Mouse (Mus musculus): ENCODE data around the gene Dok3. TPM values are rescaled to one million over a fixed set of nuclear protein-coding genes. Genes with fewer than 3 reads are reported as not detected.

The Dok3 gene
- total RNA-seq, 2 experiments from 2014 or later, result 12.2 to 13.7 TPM

DNA sequence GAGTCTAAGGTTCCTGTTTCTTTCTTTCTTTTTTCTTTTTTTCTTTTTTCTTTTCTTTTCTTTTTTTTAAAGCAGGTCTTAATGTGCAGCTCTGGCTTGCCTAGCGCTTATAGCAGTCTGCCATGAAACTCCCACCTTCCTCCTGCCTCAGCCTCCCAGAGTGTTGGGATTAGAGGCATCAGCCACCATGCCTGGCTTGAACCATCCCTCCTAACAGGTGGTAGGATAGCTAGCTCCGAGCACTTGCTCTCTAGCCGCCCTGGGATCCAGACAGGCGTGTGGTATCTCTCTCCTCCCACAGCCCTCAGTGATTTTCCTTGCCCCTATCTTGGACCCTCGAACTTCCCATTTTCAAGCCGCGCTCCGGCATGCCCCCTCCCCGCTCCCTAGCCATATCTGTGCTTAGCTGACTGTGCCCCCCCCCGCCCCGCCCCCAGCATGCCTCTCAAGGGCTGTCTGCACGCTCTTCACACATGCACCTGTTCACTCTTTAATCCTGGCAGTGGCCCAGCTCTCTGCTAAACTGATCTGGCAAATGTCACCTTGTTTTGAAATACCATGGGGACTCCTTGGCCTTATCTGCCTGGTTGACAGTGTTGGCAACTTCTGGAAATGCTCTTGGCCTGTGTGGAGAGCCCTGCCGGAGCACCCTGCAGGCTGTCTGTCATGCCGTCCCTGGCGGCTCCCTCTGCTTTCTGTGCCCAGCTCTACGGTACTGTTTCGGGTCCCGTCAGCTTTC, 34.0 kb downstream of the Dok3 start:
- DNase-seq (ENCODE audit: low spot score in 2 of 2), result peak in 1 of 2 experiments; percentile 42
- no peak for TF ChIP-seq CTCF (conservative IDR thresholded peaks at IDR 0.05)
- H3K4me3 ChIP-seq, result no peak overlapping the region
- H3K27ac ChIP-seq, result peak overlapping the region; percentile 86

DNA sequence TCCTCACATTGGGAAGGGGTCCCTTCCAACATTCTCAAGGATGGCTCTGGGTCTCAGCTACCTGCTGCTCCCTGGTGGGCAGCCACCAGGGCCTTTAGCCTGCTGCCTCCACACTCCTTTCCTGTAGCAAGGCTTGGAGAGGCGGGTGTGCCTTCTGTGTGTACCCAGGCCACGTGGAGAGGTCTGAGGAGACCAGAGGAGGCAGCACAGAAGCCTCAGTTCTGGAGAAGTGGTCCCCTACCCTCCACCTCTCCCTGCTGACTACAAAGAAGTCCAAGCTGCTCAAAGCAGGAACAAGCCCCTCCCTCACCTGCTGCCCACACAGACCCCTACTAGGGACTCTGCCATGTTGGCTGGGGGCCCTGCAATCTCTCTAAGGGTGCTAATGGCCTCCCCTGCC, 34.8 kb downstream of the Dok3 start:
- no peak overlapping the region for H3K4me3 ChIP-seq
- H3K27ac ChIP-seq, result peak overlapping the region; percentile 86
- DNase-seq (ENCODE audit: low spot score in 2 of 2), result no peak
- no peak for TF ChIP-seq CTCF (conservative IDR thresholded peaks at IDR 0.05)

DNA sequence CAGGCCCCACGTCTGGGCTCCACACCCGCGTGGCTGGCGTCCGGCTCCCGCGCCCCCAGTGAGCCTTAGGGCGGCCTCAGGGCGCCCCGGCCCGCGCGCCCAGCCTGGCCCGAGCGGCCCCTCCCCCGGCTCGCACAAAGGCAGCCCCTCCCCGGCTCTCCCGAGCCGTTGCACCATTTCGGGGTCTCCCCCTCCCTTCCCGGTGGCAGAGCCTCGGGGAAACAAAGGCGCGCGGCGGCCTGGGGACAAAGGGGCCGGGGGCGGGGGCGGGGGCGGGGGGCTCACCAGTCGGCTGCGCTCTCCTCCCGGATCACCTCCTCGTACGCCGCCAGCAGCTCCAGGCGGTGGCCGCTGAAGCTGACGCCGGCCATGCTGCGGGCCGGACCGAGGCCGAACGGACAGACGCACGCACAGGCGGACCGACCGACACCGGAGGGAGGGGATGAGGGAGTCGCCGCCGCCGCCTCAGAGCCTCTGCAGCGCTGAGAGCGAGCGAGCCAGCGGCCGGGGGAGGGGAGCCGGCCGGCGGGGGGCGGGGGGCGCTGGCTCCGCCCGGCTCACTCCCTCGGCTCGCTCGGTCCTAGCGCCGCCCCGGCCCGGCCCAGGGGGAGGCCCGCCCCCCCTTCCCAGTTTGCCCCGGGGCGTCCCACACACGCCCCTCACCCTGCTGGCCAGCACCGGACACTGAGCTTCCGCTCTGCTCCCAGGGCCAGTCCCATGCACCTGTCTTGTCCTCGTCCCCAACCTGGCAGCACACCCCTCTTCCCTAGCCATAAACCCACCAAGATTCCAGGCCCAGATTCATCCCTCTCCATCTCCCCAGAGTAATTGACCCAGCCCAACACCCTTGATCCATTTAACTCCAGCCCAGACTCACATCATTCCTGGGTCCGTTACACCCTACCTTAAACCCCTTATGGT, 41.3 kb downstream of the Dok3 start, which contains the start of gene Dbn1:
TSS of gene Dbn1 (minus strand) at position 534 of the 921 bp plus-strand sequence.
- peak in 1 of 2 experiments; percentile 67 for DNase-seq (ENCODE audit: low spot score in 2 of 2)
- 0 out of 2 replicates have a peak, but pooled peaks have one; percentile 8 for TF ChIP-seq CTCF (conservative IDR thresholded peaks at IDR 0.05)
- Histone ChIP-seq H3K27ac (peak within 1 kb of the TSS; percentile 97), H3K4me3 (peak within 1 kb of the TSS; percentile 77)

DNA sequence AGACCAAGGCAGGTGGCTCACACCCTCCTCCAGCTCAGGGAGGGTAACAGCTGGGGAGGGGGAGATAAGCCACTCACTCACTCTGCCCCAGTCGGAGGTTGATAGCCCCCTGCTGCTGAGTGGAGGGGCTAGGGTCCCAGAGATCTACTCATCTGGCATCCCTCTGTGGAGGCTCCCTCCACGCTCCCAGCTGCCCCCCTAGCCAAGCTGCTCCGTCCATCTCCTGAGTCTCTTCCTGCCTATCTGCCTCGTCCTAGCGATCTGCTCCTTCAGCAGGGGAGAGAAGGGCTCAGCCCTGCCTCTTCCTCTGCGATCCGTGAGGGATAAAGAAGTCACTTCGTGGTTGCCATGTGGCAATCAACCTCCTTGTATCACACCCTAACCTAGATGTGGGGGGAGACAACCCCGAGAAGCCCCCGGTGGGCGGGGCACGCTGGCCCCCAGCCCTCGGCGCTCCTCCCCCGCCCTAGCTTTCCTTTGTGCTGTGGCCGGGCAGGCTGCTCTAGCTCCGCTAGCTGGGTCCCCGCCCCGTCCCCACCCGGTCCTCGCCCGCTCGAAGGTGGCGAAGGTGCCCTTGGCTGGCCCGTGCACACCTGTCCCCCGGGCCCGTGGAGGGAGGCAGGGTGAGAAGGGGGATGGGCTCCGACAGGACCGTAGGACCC, 42.0 kb downstream of the Dok3 start:
- no peak for DNase-seq (ENCODE audit: low spot score in 2 of 2)
- no peak for TF ChIP-seq CTCF (conservative IDR thresholded peaks at IDR 0.05)
- Histone ChIP-seq H3K4me3 (peak overlapping the region; percentile 77), H3K27ac (peak overlapping the region; percentile 97)

DNA sequence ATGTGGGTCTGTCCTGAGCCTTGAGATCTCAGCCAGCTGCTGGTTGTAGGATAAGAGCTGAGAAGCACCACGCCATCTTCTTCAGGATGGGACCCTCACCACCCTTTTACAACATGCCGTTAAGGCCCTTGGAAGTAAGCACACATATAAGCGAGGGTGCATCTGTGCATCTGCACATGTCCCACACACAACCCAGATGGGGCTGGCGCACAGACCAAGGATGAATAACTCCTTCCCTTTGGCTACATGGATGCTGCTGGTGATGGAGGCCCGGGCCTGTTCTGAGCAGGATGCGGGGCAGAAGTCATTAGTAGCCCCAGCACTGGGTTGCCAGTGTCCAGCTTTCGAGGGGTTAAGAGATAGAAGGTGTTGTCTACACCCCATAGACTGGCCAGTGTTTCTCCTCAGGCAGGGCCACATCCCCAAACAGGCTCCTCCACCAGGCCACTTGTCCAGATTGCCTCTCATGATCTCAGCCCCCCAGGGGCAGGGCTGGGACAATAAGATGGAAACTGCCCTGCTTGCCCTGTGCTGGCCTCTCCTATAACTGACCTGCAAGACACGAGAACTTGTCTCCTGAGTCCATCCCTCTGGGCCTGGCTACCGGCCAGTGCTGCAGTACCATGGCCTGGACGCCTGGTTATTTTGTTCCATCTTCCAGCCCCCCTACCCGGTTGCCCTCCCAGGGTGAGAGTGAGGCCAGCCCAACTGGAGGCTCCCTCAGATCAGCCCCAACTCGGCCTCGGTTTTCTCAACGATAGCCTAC, 42.9 kb downstream of the Dok3 start:
- no peak; the same call in none of the 2 replicates for TF ChIP-seq CTCF (conservative IDR thresholded peaks at IDR 0.05)
- DNase-seq (ENCODE audit: low spot score in 2 of 2), result no peak
- Histone ChIP-seq H3K4me3 (peak overlapping the region; percentile 77), H3K27ac (peak overlapping the region; percentile 97)

DNA sequence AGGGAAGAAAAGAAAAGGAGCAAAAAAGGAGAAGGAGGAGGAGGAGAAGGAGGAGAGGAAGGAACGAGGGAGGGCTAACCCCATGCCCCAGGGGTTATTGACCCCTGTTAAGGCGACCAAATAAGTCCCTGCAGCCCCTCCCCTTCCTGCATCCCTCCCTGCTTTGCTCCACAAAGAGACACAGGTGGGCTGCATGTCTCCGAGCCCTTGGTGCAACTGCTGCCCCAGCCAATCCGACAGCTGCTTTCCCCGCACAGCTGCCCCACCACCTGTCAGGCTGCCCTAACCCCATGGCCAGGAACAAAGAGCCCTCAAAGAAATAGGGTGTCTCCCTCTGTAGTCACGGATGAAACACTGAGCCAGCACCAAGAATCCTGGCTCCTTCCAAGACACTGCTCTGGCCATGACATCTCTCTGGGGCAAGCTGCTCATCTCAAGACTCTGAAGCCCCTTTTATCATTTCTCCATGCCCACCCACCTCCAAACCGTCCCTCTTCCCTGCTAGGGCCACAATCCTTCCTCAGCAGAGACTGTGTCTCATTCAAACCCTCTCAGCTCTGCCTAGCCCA, 44.5 kb downstream of the Dok3 start:
- Histone ChIP-seq H3K4me3 (peak overlapping the region; percentile 77), H3K27ac (peak overlapping the region; percentile 97)
- DNase-seq (ENCODE audit: low spot score in 2 of 2), result no peak
- no peak for TF ChIP-seq CTCF (conservative IDR thresholded peaks at IDR 0.05)

DNA sequence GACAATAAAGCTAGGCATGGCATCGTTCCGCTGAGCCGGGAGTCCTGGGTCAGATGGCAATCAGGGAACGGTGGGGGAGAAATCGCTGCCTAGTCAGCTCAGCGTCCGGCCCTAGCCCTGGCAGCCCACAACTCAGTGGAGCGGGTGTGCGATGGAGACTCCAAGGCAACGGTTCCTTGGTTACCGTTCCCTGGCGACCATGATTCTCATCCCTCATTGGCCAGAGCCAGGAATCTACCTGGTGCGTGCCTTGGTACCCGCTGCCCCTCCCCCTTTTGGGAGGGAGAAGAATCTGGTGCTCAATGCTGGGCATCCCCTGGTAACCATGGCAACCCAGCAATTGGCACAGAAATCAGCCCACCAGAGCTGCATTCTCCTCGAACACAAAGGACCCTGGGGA, 45.5 kb downstream of the Dok3 start:
- peak overlapping the region; percentile 97 for H3K27ac ChIP-seq
- TF ChIP-seq CTCF (conservative IDR thresholded peaks at IDR 0.05), result no peak
- peak overlapping the region; percentile 77 for H3K4me3 ChIP-seq

DNA sequence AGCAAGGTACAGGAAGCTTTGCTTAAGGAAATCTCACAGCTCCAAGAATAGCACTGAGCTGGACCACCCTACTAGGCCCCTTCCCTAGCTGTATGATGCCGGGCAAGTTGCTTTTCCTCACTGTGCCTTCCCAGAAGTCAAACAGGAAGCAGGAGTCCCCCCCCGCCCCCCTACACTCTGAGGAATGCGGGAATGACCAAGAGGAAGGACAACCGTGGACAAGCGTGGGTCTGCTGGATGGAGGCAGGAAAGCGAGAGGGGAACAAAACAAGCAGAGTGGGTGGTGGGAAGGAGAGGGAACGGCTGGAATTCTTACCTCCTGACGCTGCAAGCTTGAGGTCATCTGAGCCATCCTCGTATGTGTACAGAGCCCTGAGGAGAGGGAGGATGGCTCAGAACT, 46.0 kb downstream of the Dok3 start:
- no peak for TF ChIP-seq CTCF (conservative IDR thresholded peaks at IDR 0.05)
- H3K4me3 ChIP-seq, result peak overlapping the region; percentile 77
- no peak for DNase-seq (ENCODE audit: low spot score in 2 of 2)
- peak overlapping the region; percentile 97 for H3K27ac ChIP-seq

More for the DNA sequence above, 45.5 kb downstream of the Dok3 start:
- peak; percentile 92 to 97 for DNase-seq (ENCODE audit: low spot score in 2 of 2)

DNA sequence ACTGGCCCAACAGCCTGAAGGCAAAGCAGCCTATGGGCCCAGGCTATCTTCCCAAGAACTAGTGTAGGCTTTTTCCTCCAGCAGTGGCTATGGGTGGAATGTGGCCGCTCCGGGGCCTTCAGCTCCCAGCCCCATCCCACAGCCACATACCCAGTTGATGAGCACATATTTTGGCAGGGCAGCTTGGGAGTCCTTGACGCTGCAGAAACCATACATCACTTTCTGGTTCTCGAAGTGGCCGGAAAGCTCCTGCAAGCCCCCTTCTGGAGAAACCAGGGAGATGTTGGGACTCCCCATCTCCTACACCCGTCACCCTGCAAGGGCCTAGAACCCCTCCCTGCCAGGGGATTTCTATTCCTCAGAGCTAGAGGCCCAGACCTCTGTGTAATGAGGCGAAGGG, 46.6 kb downstream of the Dok3 start:
- Histone ChIP-seq H3K4me3 (peak overlapping the region; percentile 77), H3K27ac (peak overlapping the region; percentile 97)
- no peak for DNase-seq (ENCODE audit: low spot score in 2 of 2)
- TF ChIP-seq CTCF (conservative IDR thresholded peaks at IDR 0.05), result peak; percentile 59

DNA sequence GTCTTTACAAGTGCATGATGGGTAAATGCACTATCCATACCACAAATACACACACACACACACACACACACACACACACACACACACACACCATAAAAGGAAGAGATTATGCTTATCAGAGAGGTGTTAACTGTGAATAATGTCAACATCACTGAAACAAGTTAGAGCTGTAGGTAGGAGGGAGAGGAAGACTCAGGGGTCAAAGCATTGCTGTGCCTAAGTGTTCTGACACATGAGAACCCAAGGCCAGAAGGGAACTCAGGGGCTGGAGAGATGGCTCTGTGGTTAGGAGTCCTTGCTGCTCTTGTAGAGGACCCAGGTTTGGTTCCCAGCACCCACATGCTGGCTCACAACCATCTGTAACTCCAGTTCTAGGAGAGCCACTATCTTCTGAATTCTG, 49.2 kb downstream of the Dok3 start:
- Histone ChIP-seq H3K27ac (no peak overlapping the region), H3K4me3 (no peak overlapping the region)
- DNase-seq (ENCODE audit: low spot score in 2 of 2), result no peak
- no peak for TF ChIP-seq CTCF (conservative IDR thresholded peaks at IDR 0.05)

DNA sequence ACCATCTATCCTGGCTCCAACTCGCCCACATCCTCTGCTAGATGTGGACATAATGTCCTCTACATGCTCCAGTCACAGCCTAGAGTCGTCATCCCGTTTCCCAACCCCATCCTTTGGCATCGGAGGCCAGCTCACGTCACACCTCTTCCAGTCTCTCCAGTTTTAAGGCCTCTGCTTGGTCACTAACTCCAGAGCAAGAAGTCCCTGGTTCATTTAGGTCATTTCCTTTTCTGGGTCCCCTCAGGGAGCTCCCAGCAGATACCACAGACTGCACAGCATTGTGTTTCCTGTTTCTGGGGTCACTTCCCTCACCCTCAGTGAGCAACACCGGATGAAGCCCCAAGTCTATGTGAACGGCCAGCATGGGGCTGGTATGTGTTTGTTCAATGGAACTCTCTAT, 50.1 kb downstream of the Dok3 start:
- DNase-seq (ENCODE audit: low spot score in 2 of 2), result no peak
- TF ChIP-seq CTCF (conservative IDR thresholded peaks at IDR 0.05), result no peak
- Histone ChIP-seq H3K4me3 (no peak overlapping the region), H3K27ac (peak overlapping the region; percentile 65)

DNA sequence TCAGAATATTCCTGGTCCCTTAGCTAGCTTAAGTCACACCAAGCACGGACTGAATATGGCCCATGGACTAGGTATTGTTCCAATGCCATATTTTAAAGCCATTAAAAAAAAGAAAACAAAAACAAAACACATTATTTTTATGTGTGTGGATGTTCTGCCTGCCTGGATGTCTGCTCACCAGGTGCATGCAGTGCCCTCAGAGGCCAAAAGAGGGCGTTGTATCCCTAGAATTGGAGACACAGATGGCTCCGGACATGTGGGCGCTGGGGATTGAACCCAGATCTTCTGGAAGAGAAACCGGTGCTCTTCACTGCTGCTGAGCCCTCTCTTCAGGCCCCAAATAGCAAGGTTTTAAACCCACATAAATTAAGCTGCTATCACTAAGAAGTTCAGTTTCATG, 51.1 kb downstream of the Dok3 start:
- H3K27ac ChIP-seq, result peak overlapping the region; percentile 65
- no peak overlapping the region for H3K4me3 ChIP-seq
- TF ChIP-seq CTCF (conservative IDR thresholded peaks at IDR 0.05), result peak; percentile 84
- peak in 1 of 2 experiments; percentile 69 for DNase-seq (ENCODE audit: low spot score in 2 of 2)

All from layer of hippocampus, adult 2 months (tissue).